Mouse (Mus musculus): ENCODE measurements around the gene Lrp1. TPM values are rescaled to one million over a fixed set of nuclear protein-coding genes. Genes with fewer than 3 reads are reported as not detected.

Gene Lrp1
- polyA plus RNA-seq, 1 experiment from 2014 or later: 71.2 TPM

GRCm38 (mm10) chr10:127513501-127514091 is 107.4 kb downstream of the Lrp1 start:
- Histone ChIP-seq H3K27me3 (ENCODE audit: control insufficient read depth, insufficient read depth, low read length) (peaks cover 57% of the 10 kb centered on the region), H3K27ac (ENCODE audit: low read depth, low read length) (peak overlapping the region; percentile 80), H3K4me1 (replicated peaks; ENCODE audit: control insufficient read depth, insufficient read depth, low read length) (peaks cover 59% of the 10 kb centered on the region), H3K36me3 (ENCODE audit: control insufficient read depth, insufficient read depth, low read length) (peaks cover 9% of the 10 kb centered on the region), H3K4me2 (ENCODE audit: low read depth, low read length, severe bottlenecking) (peak overlapping the region; percentile 83), H3K4me3 (ENCODE audit: low read depth, low read length) (peak overlapping the region; percentile 6; the same call in 1 of the 2 replicates), H3K9ac (ENCODE audit: low read length) (peak overlapping the region; percentile 37), H3K9me3 (ENCODE audit: control insufficient read depth, low read length) (no peaks in the 10 kb centered on the region)
- under 1% methylated on average over 16 of the region's 16 CpGs for WGBS
- ATAC-seq (replicated peaks; ENCODE audit: low FRiP score): peak; percentile 26; the same call in 1 of the 2 replicates
- peak; percentile 86 for DNase-seq (ENCODE audit: low spot score)

GRCm38 (mm10) chr10:127512813-127513212 is 108.1 kb downstream of the Lrp1 start:
- Histone ChIP-seq H3K4me2 (ENCODE audit: low read depth, low read length, severe bottlenecking) (peak overlapping the region; percentile 83), H3K4me3 (ENCODE audit: low read depth, low read length) (0 out of 2 replicates have a peak overlapping the region, but pooled peaks have one; percentile 6), H3K27ac (ENCODE audit: low read depth, low read length) (peak overlapping the region; percentile 80), H3K9me3 (ENCODE audit: control insufficient read depth, low read length) (no peaks in the 10 kb centered on the region), H3K27me3 (ENCODE audit: control insufficient read depth, insufficient read depth, low read length) (peaks cover 58% of the 10 kb centered on the region), H3K9ac (ENCODE audit: low read length) (peak overlapping the region; percentile 37; the same call in 1 of the 2 replicates), H3K36me3 (ENCODE audit: control insufficient read depth, insufficient read depth, low read length) (peaks cover 2% of the 10 kb centered on the region), H3K4me1 (replicated peaks; ENCODE audit: control insufficient read depth, insufficient read depth, low read length) (peaks cover 59% of the 10 kb centered on the region)
- DNase-seq (ENCODE audit: low spot score) (peak; percentile 99), ATAC-seq (replicated peaks; ENCODE audit: low FRiP score) (peak; percentile 38)
- under 1% methylated on average over 27 of the region's 27 CpGs for WGBS

GRCm38 (mm10) chr10:127512307-127512666 is 108.7 kb downstream of the Lrp1 start:
- Histone ChIP-seq H3K9ac (ENCODE audit: low read length) (peak overlapping the region; percentile 62; the same call in 1 of the 2 replicates), H3K4me1 (replicated peaks; ENCODE audit: control insufficient read depth, insufficient read depth, low read length) (peaks cover 59% of the 10 kb centered on the region), H3K4me2 (ENCODE audit: low read depth, low read length, severe bottlenecking) (peak overlapping the region; percentile 83), H3K27ac (ENCODE audit: low read depth, low read length) (peak overlapping the region; percentile 80), H3K27me3 (ENCODE audit: control insufficient read depth, insufficient read depth, low read length) (peaks cover 63% of the 10 kb centered on the region), H3K36me3 (ENCODE audit: control insufficient read depth, insufficient read depth, low read length) (no peaks in the 10 kb centered on the region), H3K9me3 (ENCODE audit: control insufficient read depth, low read length) (no peaks in the 10 kb centered on the region), H3K4me3 (ENCODE audit: low read depth, low read length) (peak overlapping the region; percentile 36)
- ATAC-seq (replicated peaks; ENCODE audit: low FRiP score) (no peak), DNase-seq (ENCODE audit: low spot score) (no peak)
- 4% methylated on average over 7 of the region's 7 CpGs for WGBS

GRCm38 (mm10) chr10:127511634-127512306 is 109.2 kb downstream of the Lrp1 start:
- Histone ChIP-seq H3K4me1 (replicated peaks; ENCODE audit: control insufficient read depth, insufficient read depth, low read length) (peaks cover 54% of the 10 kb centered on the region), H3K27me3 (ENCODE audit: control insufficient read depth, insufficient read depth, low read length) (peaks cover 66% of the 10 kb centered on the region), H3K27ac (ENCODE audit: low read depth, low read length) (peak overlapping the region; percentile 80), H3K36me3 (ENCODE audit: control insufficient read depth, insufficient read depth, low read length) (no peaks in the 10 kb centered on the region), H3K4me3 (ENCODE audit: low read depth, low read length) (peak overlapping the region; percentile 36), H3K9me3 (ENCODE audit: control insufficient read depth, low read length) (no peaks in the 10 kb centered on the region), H3K9ac (ENCODE audit: low read length) (peak overlapping the region; percentile 62), H3K4me2 (ENCODE audit: low read depth, low read length, severe bottlenecking) (peak overlapping the region; percentile 83)
- DNase-seq (ENCODE audit: low spot score) (peak; percentile 80), ATAC-seq (replicated peaks; ENCODE audit: low FRiP score) (no peak)
- WGBS: under 1% methylated on average over 46 of the region's 46 CpGs

GRCm38 (mm10) chr10:127510895-127511617 is 109.9 kb downstream of the Lrp1 start:
- DNase-seq (ENCODE audit: low spot score) (no peak), ATAC-seq (replicated peaks; ENCODE audit: low FRiP score) (no peak)
- Histone ChIP-seq H3K4me2 (ENCODE audit: low read depth, low read length, severe bottlenecking) (peak overlapping the region; percentile 83), H3K36me3 (ENCODE audit: control insufficient read depth, insufficient read depth, low read length) (no peaks in the 10 kb centered on the region), H3K4me1 (replicated peaks; ENCODE audit: control insufficient read depth, insufficient read depth, low read length) (peaks cover 49% of the 10 kb centered on the region), H3K27me3 (ENCODE audit: control insufficient read depth, insufficient read depth, low read length) (peaks cover 64% of the 10 kb centered on the region), H3K9me3 (ENCODE audit: control insufficient read depth, low read length) (no peaks in the 10 kb centered on the region), H3K9ac (ENCODE audit: low read length) (peak overlapping the region; percentile 62), H3K27ac (ENCODE audit: low read depth, low read length) (peak overlapping the region; percentile 80), H3K4me3 (ENCODE audit: low read depth, low read length) (peak overlapping the region; percentile 36)
- WGBS: 5% methylated on average over 11 of the region's 11 CpGs

- Histone ChIP-seq H3K9me3 (ENCODE audit: control insufficient read depth, low read length) (no peaks in the 10 kb centered on the region), H3K36me3 (ENCODE audit: control insufficient read depth, insufficient read depth, low read length) (no peaks in the 10 kb centered on the region), H3K4me2 (ENCODE audit: low read depth, low read length, severe bottlenecking) (peak overlapping the region; percentile 68), H3K4me3 (ENCODE audit: low read depth, low read length) (peak overlapping the region; percentile 36), H3K9ac (ENCODE audit: low read length) (peak overlapping the region; percentile 32), H3K4me1 (replicated peaks; ENCODE audit: control insufficient read depth, insufficient read depth, low read length) (peaks cover 43% of the 10 kb centered on the region), H3K27me3 (ENCODE audit: control insufficient read depth, insufficient read depth, low read length) (peaks cover 58% of the 10 kb centered on the region), H3K27ac (ENCODE audit: low read depth, low read length) (peak overlapping the region; percentile 80)
- peak; percentile 6; the same call in 1 of the 2 replicates for ATAC-seq (replicated peaks; ENCODE audit: low FRiP score)
- DNase-seq (ENCODE audit: low spot score): peak; percentile 80
- WGBS: 2% methylated on average over 17 of the region's 17 CpGs
These were observed 110.9 kb downstream of the Lrp1 start for GRCm38 (mm10) chr10:127509837-127510701.

GRCm38 (mm10) chr10:127509051-127509836 is 111.7 kb downstream of the Lrp1 start:
- DNase-seq (ENCODE audit: low spot score): peak; percentile 98
- peaks cover 36% of the 10 kb centered on the region for H3K4me1 ChIP-seq (replicated peaks; ENCODE audit: control insufficient read depth, insufficient read depth, low read length)
- peak overlapping the region; percentile 68 for H3K4me2 ChIP-seq (ENCODE audit: low read depth, low read length, severe bottlenecking)
- H3K9me3 ChIP-seq (ENCODE audit: control insufficient read depth, low read length): no peaks in the 10 kb centered on the region
- peak overlapping the region; percentile 80 for H3K27ac ChIP-seq (ENCODE audit: low read depth, low read length)
- peaks cover 49% of the 10 kb centered on the region for H3K27me3 ChIP-seq (ENCODE audit: control insufficient read depth, insufficient read depth, low read length)
- under 1% methylated on average over 35 of the region's 35 CpGs for WGBS
- peak; percentile 67 for ATAC-seq (replicated peaks; ENCODE audit: low FRiP score)
- H3K36me3 ChIP-seq (ENCODE audit: control insufficient read depth, insufficient read depth, low read length): no peaks in the 10 kb centered on the region
- H3K9ac ChIP-seq (ENCODE audit: low read length): peak overlapping the region; percentile 32
- H3K4me3 ChIP-seq (ENCODE audit: low read depth, low read length): peak overlapping the region; percentile 36
